Mouse (Mus musculus) liver, postnatal 0 days (tissue): ENCODE results near the gene Pvr.

Experiments
- CTCF ChIP-seq: sonication (generic); IDR thresholded peaks from 2 replicates; pipeline ENCODE4 v1.5.1; 2016; ENCODE audit warnings: antibody characterized with exemption, low read depth
- EP300 ChIP-seq: IDR thresholded peaks from 2 replicates; pipeline ENCODE4 v1.6.1; 2016; ENCODE audit warnings: antibody characterized with exemption, low read depth, mild to moderate bottlenecking

GRCm38 (mm10) chr7:19861199-19861598, 59.8 kb downstream of the Pvr start, which contains the start of gene Ceacam16:
- TF ChIP-seq CTCF (no peak), EP300 (no peak)
